ENCODE assay signal across 28 mouse cellular contexts in genomic region chr17:78408386-78408785, GRCm38 (mm10). TPM values are rescaled to one million over a fixed set of nuclear protein-coding genes. Genes with fewer than 3 reads are reported as not detected.
DNase-seq lines count a peak whose midpoint lies in the region; ATAC-seq and TF ChIP-seq lines count a peak whose summit lies in the region.
"Had no signal": no experiment of that assay in that cellular context is flagged by ENCODE, and none has a peak within 500 bp of the region (broad histone marks: within the 10 kb centered on the region; RNA-seq: fewer than 3 reads in every experiment).

No protein-coding gene starts in this region.

- no peak for TF ChIP-seq CTCF in forebrain, postnatal 0 days (IDR thresholded peaks at IDR 0.05; ENCODE audit: low read depth)
- no peak for TF ChIP-seq CTCF in kidney, adult 2 months (conservative IDR thresholded peaks at IDR 0.05; ENCODE audit: insufficient read depth, insufficient read length, low read depth, low read length)
- TF ChIP-seq CTCF in brain, embryonic 14.5 days (IDR thresholded peaks at IDR 0.05; ENCODE audit: borderline replicate concordance, extremely low read depth, insufficient read depth, insufficient read length): no peak
- no peak for TF ChIP-seq CTCF in intestine, postnatal 0 days (IDR thresholded peaks at IDR 0.05; ENCODE audit: low read depth)

- WGBS in forebrain, postnatal 0 days: 66% methylated on average over 10 of the region's 10 CpGs
- WGBS in forebrain, embryonic 14.5 days: 83% methylated on average over 10 of the region's 10 CpGs
- WGBS in kidney, adult 2 months: 66% methylated on average over 10 of the region's 10 CpGs
- 60% methylated on average over 10 of the region's 10 CpGs for WGBS in intestine, postnatal 0 days

- peaks cover 4% of the 10 kb centered on the region; the same call in 1 of the 2 replicates for H3K4me1 ChIP-seq in forebrain, postnatal 0 days (ENCODE audit: insufficient read depth)
- H3K4me1 ChIP-seq in forebrain, embryonic 14.5 days (ENCODE audit: control insufficient read depth, insufficient read depth, low read length): no peaks in the 10 kb centered on the region
- H3K4me1 ChIP-seq in kidney, adult 2 months (ENCODE audit: control insufficient read depth, insufficient read depth, low read length): peaks cover 10% of the 10 kb centered on the region
- H3K4me1 ChIP-seq in intestine, postnatal 0 days (replicated peaks; ENCODE audit: control insufficient read depth, insufficient read depth, low read length): peaks cover 7% of the 10 kb centered on the region; the same call in 1 of the 2 replicates
- H3K4me1 ChIP-seq: midbrain, embryonic 12.5 days had no signal

- no peak overlapping the region for H3K27ac ChIP-seq in forebrain, postnatal 0 days (ENCODE audit: low read depth, low read length)
- H3K27ac ChIP-seq in forebrain, embryonic 14.5 days (ENCODE audit: low read depth, low read length): no peak overlapping the region
- H3K27ac ChIP-seq in kidney, adult 2 months (ENCODE audit: insufficient read depth, low read depth, low read length): no peak overlapping the region
- H3K27ac ChIP-seq in intestine, postnatal 0 days (ENCODE audit: low read depth, low read length): peak overlapping the region; percentile 71
- H3K27ac ChIP-seq: embryonic facial prominence, embryonic 13.5 days; hindbrain, embryonic 14.5 days; kidney, postnatal 0 days; left cerebral cortex, adult 2 months; liver, embryonic 13.5 days; midbrain, embryonic 12.5 days; neural tube, embryonic 15.5 days had no signal

- no peak overlapping the region for H3K4me3 ChIP-seq in forebrain, postnatal 0 days (ENCODE audit: low read depth, low read length)
- H3K4me3 ChIP-seq in forebrain, embryonic 14.5 days (ENCODE audit: low read depth, low read length): no peak overlapping the region
- H3K4me3 ChIP-seq in kidney, adult 2 months (ENCODE audit: insufficient read depth, low read depth, low read length): no peak overlapping the region
- no peak overlapping the region for H3K4me3 ChIP-seq in intestine, postnatal 0 days (ENCODE audit: low read depth, low read length)
- H3K4me3 ChIP-seq: embryonic facial prominence, embryonic 13.5 days; erythroblast, embryonic 14.5 days; heart, embryonic 12.5 days; left cerebral cortex, adult 2 months; liver, embryonic 13.5 days; midbrain, embryonic 12.5 days; neural tube, embryonic 15.5 days had no signal

- H3K4me2 ChIP-seq in forebrain, postnatal 0 days (ENCODE audit: low read depth): no peak overlapping the region
- no peak overlapping the region for H3K4me2 ChIP-seq in forebrain, embryonic 14.5 days (ENCODE audit: low read length)
- H3K4me2 ChIP-seq in intestine, postnatal 0 days (replicated peaks; ENCODE audit: low read depth): no peak overlapping the region
- H3K4me2 ChIP-seq: embryonic facial prominence, embryonic 13.5 days; heart, embryonic 12.5 days; hindbrain, embryonic 14.5 days; liver, embryonic 13.5 days; lung, embryonic 14.5 days; midbrain, embryonic 12.5 days; neural tube, embryonic 15.5 days had no signal

- no peak overlapping the region for H3K9ac ChIP-seq in forebrain, postnatal 0 days
- H3K9ac ChIP-seq in forebrain, embryonic 14.5 days (ENCODE audit: low read length): no peak overlapping the region
- no peak overlapping the region for H3K9ac ChIP-seq in intestine, postnatal 0 days (ENCODE audit: low read depth, low read length)
- H3K9ac ChIP-seq: embryonic facial prominence, embryonic 13.5 days; heart, embryonic 12.5 days; hindbrain, embryonic 14.5 days; liver, embryonic 13.5 days; lung, embryonic 14.5 days; midbrain, embryonic 12.5 days; neural tube, embryonic 15.5 days had no signal

- no peak for DNase-seq in forebrain, postnatal 0 days
- DNase-seq in forebrain, embryonic 14.5 days (ENCODE audit: low spot score): no peak
- DNase-seq in kidney, adult 2 months: peak; percentile 27
- no peak for DNase-seq in kidney, postnatal 36 days
- peak; percentile 28 for DNase-seq in brain, embryonic 14.5 days (ENCODE audit: low read depth)
- no peak for DNase-seq in cerebellum, adult 9-11 months
- no peak for DNase-seq in ovary, postnatal 10 days (ENCODE audit: low spot score)
- DNase-seq: adrenal gland, postnatal 36 days; cerebellum, adult 11-12 months; cerebellum, postnatal 25 days; embryo, embryonic 11 days; gastrocnemius, postnatal 14 days; left cerebral cortex, postnatal 4 days; liver, embryonic 13.5 days; lung, embryonic 14.5 days; thymus, adult 18-20 months; thymus, postnatal 36 days had no signal

- no peaks in the 10 kb centered on the region for H3K9me3 ChIP-seq in forebrain, postnatal 0 days (ENCODE audit: low read length)
- no peaks in the 10 kb centered on the region for H3K9me3 ChIP-seq in forebrain, embryonic 14.5 days (replicated peaks; ENCODE audit: control insufficient read depth, low read length)
- H3K9me3 ChIP-seq in intestine, postnatal 0 days (ENCODE audit: control insufficient read depth): no peaks in the 10 kb centered on the region
- H3K9me3 ChIP-seq: embryonic facial prominence, embryonic 13.5 days; heart, embryonic 12.5 days; liver, embryonic 13.5 days; midbrain, embryonic 12.5 days; neural tube, embryonic 15.5 days had no signal

- no peak for TF ChIP-seq POLR2A in kidney, adult 2 months (IDR thresholded peaks at IDR 0.05; ENCODE audit: low read depth, low read length)
- no peak for TF ChIP-seq POLR2A in brain, embryonic 14.5 days (IDR thresholded peaks at IDR 0.05; ENCODE audit: borderline replicate concordance, extremely low read depth, insufficient read depth, insufficient read length, poor library complexity, severe bottlenecking)

- H3K27me3 ChIP-seq in forebrain, postnatal 0 days (ENCODE audit: insufficient read depth, low read length): no peaks in the 10 kb centered on the region
- no peaks in the 10 kb centered on the region for H3K27me3 ChIP-seq in forebrain, embryonic 14.5 days (replicated peaks; ENCODE audit: control insufficient read depth, insufficient read depth, low read length)
- H3K27me3 ChIP-seq in kidney, adult 2 months (replicated peaks; ENCODE audit: control insufficient read depth, insufficient read depth, low read length): no peaks in the 10 kb centered on the region
- H3K27me3 ChIP-seq in intestine, postnatal 0 days (replicated peaks; ENCODE audit: control insufficient read depth, insufficient read depth, low read length): no peaks in the 10 kb centered on the region
- H3K27me3 ChIP-seq: embryonic facial prominence, embryonic 13.5 days; heart, embryonic 12.5 days; liver, embryonic 13.5 days; midbrain, embryonic 12.5 days; neural tube, embryonic 15.5 days; Patski had no signal

- H3K36me3 ChIP-seq in forebrain, postnatal 0 days (ENCODE audit: insufficient read depth): no peaks in the 10 kb centered on the region
- H3K36me3 ChIP-seq in forebrain, embryonic 14.5 days (ENCODE audit: control insufficient read depth, insufficient read depth, low read length): no peaks in the 10 kb centered on the region
- H3K36me3 ChIP-seq in kidney, adult 2 months (ENCODE audit: control insufficient read depth, insufficient read depth, low read length): no peaks in the 10 kb centered on the region; the same call in none of the 2 replicates
- H3K36me3 ChIP-seq in intestine, postnatal 0 days (ENCODE audit: control insufficient read depth, insufficient read depth): peaks cover 12% of the 10 kb centered on the region
- H3K36me3 ChIP-seq: neural tube, embryonic 15.5 days had no signal

- peak; percentile 32; the same call in 1 of the 2 replicates for ATAC-seq in forebrain, postnatal 0 days
- ATAC-seq in forebrain, embryonic 14.5 days: no peak
- peak; percentile 85 for ATAC-seq in intestine, postnatal 0 days
- ATAC-seq: CD4-positive, CD25-positive, alpha-beta regulatory T cell, adult 4 months; Patski had no signal

RNA-seq across cellular contexts. Expression of gene Fez2, which starts 9.6 kb away (rescaled TPM):
- 56.0 and 57.9 TPM in 2 replicates for total RNA-seq in forebrain, postnatal 0 days (2014; rRNA removed)
- polyA plus RNA-seq in forebrain, postnatal 0 days (2015; fragmentation: Nextera tagmentation; extraction: Ambion mirVana): 64.8 and 65.9 TPM in 2 replicates
- 42.6 and 45.2 TPM in 2 replicates for polyA plus RNA-seq in forebrain, embryonic 14.5 days (2014; fragmentation: Nextera tagmentation; extraction: Ambion mirVana)
- 37.1 and 42.9 TPM in 2 replicates for polyA plus RNA-seq in kidney, adult 2 months (2012; rRNA removed)
- 29.5 and 35.2 TPM in 2 replicates for polyA plus RNA-seq in brain, embryonic 14.5 days (2012; rRNA removed)
- polyA plus RNA-seq in intestine, postnatal 0 days (2015; fragmentation: Nextera tagmentation; extraction: Ambion mirVana): 59.4 and 62.3 TPM in 2 replicates

Comparison
In these comparisons a context has a peak if more than half of its experiments do, and no peak if none do; other contexts are left out.
1. DNase-seq: peak in kidney, adult 2 months (single experiment) and brain, embryonic 14.5 days (single experiment); none in forebrain, postnatal 0 days (single experiment), forebrain, embryonic 14.5 days (single experiment), kidney, postnatal 36 days (0 of 2), cerebellum, adult 9-11 months (single experiment) and ovary, postnatal 10 days (single experiment).